Mouse (Mus musculus): ENCODE measurements around the gene Rfx2.

Rfx2 gene

DNA sequence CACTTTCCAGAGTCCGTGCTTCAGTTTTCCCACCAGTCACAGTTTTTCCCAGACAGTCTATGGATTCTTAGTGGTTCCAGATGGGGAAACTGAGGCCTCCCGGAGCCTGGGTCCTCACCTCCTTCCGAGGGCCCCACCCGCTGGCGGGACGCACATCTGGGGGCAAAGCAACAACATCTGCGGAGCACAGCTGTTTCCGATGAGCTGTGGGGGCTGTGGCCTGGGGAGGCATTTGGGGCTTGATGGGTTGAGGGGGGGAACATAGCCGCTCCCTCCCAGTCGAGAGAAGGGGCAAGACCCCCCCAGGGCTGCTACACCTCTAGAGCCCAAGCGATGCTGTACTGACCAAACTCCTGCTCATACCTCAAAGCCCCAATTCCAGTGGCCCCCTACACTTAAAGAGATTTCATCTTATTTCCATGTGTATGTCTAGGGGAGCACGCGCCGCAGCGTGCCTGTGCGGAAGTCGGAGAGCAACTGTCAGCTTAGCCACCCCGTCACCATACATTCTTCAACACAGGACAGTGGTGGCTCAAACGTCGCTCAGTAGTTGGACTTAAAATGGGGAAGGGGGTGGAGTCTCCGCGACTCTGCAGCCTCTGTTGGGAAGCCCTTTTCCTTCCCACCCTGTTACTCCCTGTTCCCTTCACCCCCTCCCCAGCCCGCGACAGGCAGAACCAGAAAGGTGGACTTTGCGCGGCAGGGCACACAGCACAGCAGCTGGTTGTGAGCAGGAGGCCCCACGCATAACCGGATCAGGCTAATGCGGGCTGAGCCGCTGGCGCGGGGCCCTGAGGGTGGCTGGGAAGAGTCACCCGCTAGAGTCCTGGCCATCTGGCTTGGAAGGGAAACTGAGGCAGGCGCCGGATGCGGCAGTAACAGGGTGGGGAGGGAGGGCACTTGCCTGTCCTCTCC is 76.3 kb downstream of the Rfx2 start:
- DNase-seq (ENCODE audit: low read depth): no peak

GRCm38 (mm10) chr17:56753452-56753851 is 77.4 kb downstream of the Rfx2 start:
- DNase-seq (ENCODE audit: low read depth): no peak

- peak; percentile 45 for DNase-seq (ENCODE audit: low read depth)
Observed at GRCm38 (mm10) chr17:56751404-56752072, 79.3 kb downstream of the Rfx2 start.

DNA sequence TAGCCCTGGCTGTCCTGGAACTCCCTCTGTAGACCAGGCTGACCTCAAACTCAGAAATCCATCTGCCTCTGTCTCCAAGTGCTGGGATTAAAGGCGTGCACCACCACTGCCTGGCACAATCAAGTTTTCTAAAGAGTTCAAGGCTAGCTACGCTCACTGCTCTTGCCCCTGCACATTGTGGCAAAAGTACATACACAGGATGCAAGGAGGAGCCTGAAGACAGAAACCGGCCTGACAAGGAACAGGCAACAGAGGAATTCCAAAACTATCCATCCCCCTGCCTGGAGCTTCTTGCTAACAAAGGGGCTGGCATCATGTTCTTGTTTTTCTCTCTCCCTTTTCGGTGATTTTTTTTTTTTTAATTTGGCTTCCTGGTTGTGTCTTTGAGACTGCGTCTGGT is 86.6 kb downstream of the Rfx2 start:
- DNase-seq (ENCODE audit: low read depth): no peak

DNA sequence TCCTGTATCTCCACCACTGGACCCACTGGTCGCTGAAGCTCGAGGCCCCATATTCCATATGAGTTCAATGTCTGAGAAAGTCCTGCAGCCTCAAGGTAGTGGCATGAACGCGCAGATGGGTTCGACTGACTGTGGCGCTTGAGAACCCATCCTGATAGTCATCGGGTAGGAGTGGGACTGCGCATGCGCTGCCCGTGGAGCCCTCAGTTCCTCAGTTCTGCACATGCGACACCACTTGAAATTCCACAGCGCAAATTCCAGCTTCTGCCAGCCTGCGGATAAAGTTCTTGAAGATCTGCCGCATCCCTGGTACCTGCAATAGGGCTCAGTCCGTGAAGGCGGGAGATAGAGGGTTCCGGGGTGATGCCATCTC is 90.0 kb downstream of the Rfx2 start:
- DNase-seq (ENCODE audit: low read depth): no peak

DNA sequence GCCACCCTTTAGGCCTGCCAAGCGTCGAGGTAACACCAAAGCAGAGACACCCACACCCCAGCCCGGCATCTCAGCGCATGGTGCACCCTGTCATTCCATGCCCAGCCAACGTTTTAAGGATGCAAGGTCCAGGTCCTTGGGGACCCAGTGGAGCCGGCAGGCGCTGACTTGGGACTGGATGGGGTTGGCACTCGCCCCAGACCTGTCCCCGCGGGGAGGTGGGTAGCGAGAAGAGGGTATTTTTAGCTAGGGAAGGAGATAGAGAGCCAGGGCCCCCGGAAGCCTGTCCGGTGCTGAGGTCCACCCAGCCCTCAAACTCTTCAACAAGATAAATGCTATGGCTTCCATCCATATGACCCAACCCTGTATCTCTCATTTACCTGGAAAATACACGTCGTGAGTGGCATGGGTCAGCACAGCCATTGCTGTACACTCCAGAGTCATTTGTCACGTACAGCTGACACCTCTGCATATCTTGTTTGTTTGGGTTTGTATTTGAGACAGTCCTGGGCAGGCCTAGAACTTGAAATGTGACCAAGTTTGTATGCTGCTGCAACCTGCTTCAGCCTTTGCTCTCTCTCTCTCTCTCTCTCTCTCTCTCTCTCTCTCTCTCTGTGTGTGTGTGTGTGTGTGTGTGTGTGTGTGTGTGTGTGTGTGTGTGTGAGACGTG is 90.6 kb downstream of the Rfx2 start:
- DNase-seq (ENCODE audit: low read depth): no peak

- no peak for DNase-seq (ENCODE audit: low read depth)
Observed at GRCm38 (mm10) chr17:56738221-56738620, 92.6 kb downstream of the Rfx2 start.

DNA sequence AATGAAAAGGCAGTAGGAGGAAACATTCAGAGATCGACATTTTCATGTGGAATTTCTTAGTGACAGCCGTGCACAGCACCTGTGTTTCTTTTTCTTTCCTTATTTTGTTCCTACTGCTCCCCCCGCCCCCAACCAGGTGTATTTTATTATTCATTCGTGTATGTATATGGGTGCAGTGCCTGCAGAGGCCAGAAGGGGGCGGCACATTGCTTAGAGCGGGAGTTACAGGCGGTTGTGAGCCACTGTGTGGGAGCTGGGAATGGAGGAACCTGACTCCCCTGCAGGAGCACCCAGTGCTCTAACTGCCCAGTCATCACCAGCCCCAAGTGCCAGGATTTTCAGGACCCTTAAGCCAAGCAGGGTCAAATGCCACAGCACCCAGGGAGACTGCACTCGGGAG is 94.3 kb downstream of the Rfx2 start:
- DNase-seq (ENCODE audit: low read depth): peak; percentile 45

DNA sequence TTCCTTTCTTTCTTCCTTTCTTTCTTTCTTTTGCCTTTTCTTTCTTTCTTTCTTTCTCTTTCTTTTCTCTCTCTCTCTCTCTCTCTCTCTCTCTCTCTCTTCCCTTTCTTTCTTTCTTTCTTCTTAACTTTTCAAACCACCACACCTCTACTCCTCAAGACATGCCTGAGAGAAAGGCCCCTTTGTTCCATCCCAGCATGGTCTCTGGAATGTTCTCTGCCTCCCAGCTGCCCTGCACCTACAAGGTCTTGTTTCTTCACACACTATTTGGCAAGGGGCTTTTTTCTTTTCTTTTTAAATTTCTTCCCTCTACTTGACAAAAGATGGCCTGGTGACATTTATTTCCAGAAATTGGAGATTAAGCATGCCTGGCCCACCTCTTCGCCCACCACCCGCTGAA is 101.2 kb downstream of the Rfx2 start:
- DNase-seq (ENCODE audit: low read depth): no peak

DNA sequence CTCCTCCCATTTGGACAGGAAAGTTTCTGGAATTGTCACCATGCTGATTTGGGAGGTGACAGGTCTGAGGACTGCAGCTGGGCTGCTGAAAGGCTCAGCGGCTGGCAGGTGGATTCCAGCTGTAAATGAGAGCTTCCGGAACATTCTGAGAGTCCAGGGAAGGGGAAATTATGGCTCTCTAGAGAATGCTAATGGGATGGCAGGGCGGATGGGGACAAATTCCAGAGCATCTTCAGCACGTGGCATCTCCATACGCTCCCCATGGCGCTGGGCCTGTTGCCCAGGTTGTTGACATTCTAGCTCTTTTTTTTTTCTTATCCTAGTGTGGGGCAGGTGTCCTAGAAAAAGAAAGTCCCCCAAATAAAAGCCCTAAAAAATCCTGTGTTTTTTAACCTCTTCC is 101.7 kb downstream of the Rfx2 start:
- DNase-seq (ENCODE audit: low read depth): no peak

GRCm38 (mm10) chr17:56728117-56728516 is 102.7 kb downstream of the Rfx2 start:
- DNase-seq (ENCODE audit: low read depth): no peak

DNA sequence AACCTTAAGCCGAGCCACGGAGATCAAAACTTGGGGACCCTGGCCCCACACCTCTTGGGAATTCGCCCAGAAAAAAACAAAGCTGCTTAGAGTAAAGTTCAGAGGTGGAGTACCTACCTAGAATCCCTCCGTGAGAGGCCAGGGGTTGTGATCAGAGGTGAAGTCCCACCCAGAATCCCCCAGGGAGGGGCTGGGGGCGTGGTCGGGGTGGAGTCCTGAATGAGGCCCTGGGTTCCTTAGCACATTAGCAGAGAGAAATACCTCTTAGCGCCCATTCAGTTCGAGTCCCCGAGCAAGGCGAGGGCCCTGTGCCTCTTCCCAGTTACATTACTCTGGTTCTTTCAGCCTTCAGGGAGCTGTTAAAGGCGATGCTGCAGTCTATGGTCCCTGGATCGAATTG is 103.2 kb downstream of the Rfx2 start:
- no peak for DNase-seq (ENCODE audit: low read depth)

GRCm38 (mm10) chr17:56727029-56727649 is 103.7 kb downstream of the Rfx2 start:
- no peak for DNase-seq (ENCODE audit: low read depth)
